Mouse (Mus musculus): Measurements from ENCODE around the gene Ppp3r1. TPM values are rescaled to one million over a fixed set of nuclear protein-coding genes. Genes with fewer than 3 reads are reported as not detected.

Gene Ppp3r1
- total and polyA plus RNA-seq, 3 experiments, result 31.8 to 128 (median 116) TPM

GRCm38 (mm10) chr11:17112419-17113090 lies 46.5 kb upstream of the Ppp3r1 start:
- H3K79me2 ChIP-seq (replicated peaks; ENCODE audit: control insufficient read depth, extremely low read depth, insufficient read depth, poor library complexity, severe bottlenecking), result no peaks in the 10 kb centered on the region
- H3K27me3 ChIP-seq (replicated peaks), result no peaks in the 10 kb centered on the region
- TF ChIP-seq JUN (IDR thresholded peaks at IDR 0.05; ENCODE audit: insufficient read depth, low read depth, low read length) (no peak), TCF12 (IDR thresholded peaks at IDR 0.05; ENCODE audit: low read depth, low read length) (no peak)
- DNase-seq (ENCODE audit: extremely low read depth), result no peak
- H3K27ac ChIP-seq (ENCODE audit: insufficient read depth, low read depth), result no peak overlapping the region
- no peaks in the 10 kb centered on the region for H3K36me3 ChIP-seq (replicated peaks in 1 of 2; ENCODE audit: control insufficient read depth in 1 of 2, insufficient read depth in 1 of 2, low read length in 1 of 2)
- in situ Hi-C loops (cut with MboI; ENCODE audit: low pct_ligation_motif_present, low pct_unique_long_range_greater_than_20kb, low sequenced_read_pairs) (no loop called here), dilution Hi-C loops (cut with MboI; ENCODE audit: extremely low pct_ligation_motif_present, extremely low pct_unique_long_range_greater_than_20kb, low sequenced_read_pairs) (no loop called here)
- H3K9ac ChIP-seq (ENCODE audit: insufficient read depth, low read depth), result no peak overlapping the region
- H3K4me1 ChIP-seq (ENCODE audit: control insufficient read depth in 1 of 2, insufficient read depth in 2 of 2), result peaks cover 0 to under 1% of the 10 kb centered on the region in 2 experiments; a peak in 1 of 4 replicates
- H3K9me3 ChIP-seq (replicated peaks; ENCODE audit: low read length), result peaks cover 4% of the 10 kb centered on the region
- H3K4me3 ChIP-seq (replicated peaks in 1 of 3; ENCODE audit: low read depth in 2 of 3, low read length in 2 of 3, poor library complexity in 1 of 3), result no peak overlapping the region
- H3K4me2 ChIP-seq (ENCODE audit: insufficient read depth, low read depth, poor library complexity, severe bottlenecking), result no peak overlapping the region

DNA sequence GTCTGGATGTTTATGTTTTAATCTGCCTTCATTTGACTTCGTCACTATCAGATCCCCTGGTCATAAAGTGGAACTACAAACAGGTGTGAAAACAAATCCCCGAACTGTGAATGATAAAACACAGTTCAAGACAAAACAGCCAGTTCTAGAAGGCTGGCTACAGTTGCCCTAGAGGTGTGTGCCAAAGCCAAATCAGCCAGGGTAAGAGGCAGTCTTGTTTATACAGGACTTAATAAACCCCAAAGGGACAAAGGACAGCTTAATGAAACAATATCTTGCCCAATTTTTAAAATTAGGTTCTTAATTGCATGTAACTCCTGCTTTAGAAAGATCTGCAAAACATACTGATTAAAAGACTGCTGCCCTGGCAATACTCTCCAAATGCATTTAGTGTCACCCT lies 32.6 kb upstream of the Ppp3r1 start:
- no peaks in the 10 kb centered on the region for H3K4me1 ChIP-seq (ENCODE audit: control insufficient read depth in 1 of 2, insufficient read depth in 2 of 2)
- no peaks in the 10 kb centered on the region for H3K27me3 ChIP-seq (replicated peaks)
- in situ Hi-C loops (cut with MboI; ENCODE audit: low pct_ligation_motif_present, low pct_unique_long_range_greater_than_20kb, low sequenced_read_pairs) (no loop called here), dilution Hi-C loops (cut with MboI; ENCODE audit: extremely low pct_ligation_motif_present, extremely low pct_unique_long_range_greater_than_20kb, low sequenced_read_pairs) (no loop called here)
- no peak overlapping the region for H3K27ac ChIP-seq (ENCODE audit: insufficient read depth, low read depth)
- no peaks in the 10 kb centered on the region for H3K79me2 ChIP-seq (replicated peaks; ENCODE audit: control insufficient read depth, extremely low read depth, insufficient read depth, poor library complexity, severe bottlenecking)
- H3K9ac ChIP-seq (ENCODE audit: insufficient read depth, low read depth), result no peak overlapping the region
- H3K4me2 ChIP-seq (ENCODE audit: insufficient read depth, low read depth, poor library complexity, severe bottlenecking), result no peak overlapping the region
- H3K4me3 ChIP-seq (replicated peaks in 1 of 3; ENCODE audit: low read depth in 2 of 3, low read length in 2 of 3, poor library complexity in 1 of 3), result no peak overlapping the region
- TF ChIP-seq TBP (conservative IDR thresholded peaks at IDR 0.05; ENCODE audit: low read depth, low read length) (no peak), BHLHE40 (IDR thresholded peaks at IDR 0.05; ENCODE audit: low read depth, low read length) (no peak), USF1 (IDR thresholded peaks at IDR 0.05; ENCODE audit: low read depth, low read length) (no peak), ZC3H11A (IDR thresholded peaks at IDR 0.05; ENCODE audit: low read depth, low read length) (no peak), PAX5 (IDR thresholded peaks at IDR 0.05; ENCODE audit: low read length) (no peak), MXI1 (IDR thresholded peaks at IDR 0.05; ENCODE audit: low read depth, low read length) (no peak), POLR2AphosphoS2 (IDR thresholded peaks at IDR 0.05; ENCODE audit: low read depth, low read length) (no peak), CHD1 (IDR thresholded peaks at IDR 0.05; ENCODE audit: low read depth, low read length) (no peak), MEF2A (IDR thresholded peaks at IDR 0.05; ENCODE audit: borderline replicate concordance, low read depth, low read length) (no peak), CHD2 (IDR thresholded peaks at IDR 0.05; ENCODE audit: low read length) (no peak), HCFC1 (IDR thresholded peaks at IDR 0.05; ENCODE audit: low read depth, low read length) (no peak), ETS1 (conservative IDR thresholded peaks at IDR 0.05; ENCODE audit: low read depth, low read length) (no peak), NELFE (IDR thresholded peaks at IDR 0.05; ENCODE audit: low read depth, low read length) (no peak), ELF1 (IDR thresholded peaks at IDR 0.05; ENCODE audit: low read depth, low read length) (no peak), ZKSCAN1 (IDR thresholded peaks at IDR 0.05; ENCODE audit: borderline replicate concordance, low read depth, low read length) (no peak), MAFK (IDR thresholded peaks at IDR 0.05; ENCODE audit: insufficient replicate concordance, low read length) (no peak), UBTF (IDR thresholded peaks at IDR 0.05; ENCODE audit: low read depth, low read length) (no peak)
- H3K36me3 ChIP-seq (replicated peaks in 1 of 2; ENCODE audit: control insufficient read depth in 1 of 2, insufficient read depth in 1 of 2, low read length in 1 of 2), result no peaks in the 10 kb centered on the region
- H3K9me3 ChIP-seq (replicated peaks; ENCODE audit: low read length), result no peaks in the 10 kb centered on the region
- no peak for DNase-seq (ENCODE audit: extremely low read depth)
